Mouse (Mus musculus) megakaryocyte-erythroid progenitor cell, adult 5-6 weeks (primary cell): ENCODE results near the gene Ascl4. TPM values are rescaled to one million over a fixed set of nuclear protein-coding genes. Genes with fewer than 3 reads are reported as not detected.

Experiments used
- ATAC-seq: replicated peaks from 2 replicates; pipeline ENCODE4 v1.8.0; 2016; ENCODE audit warnings: mild to moderate bottlenecking, inconsistent platforms; ENCODE audit not compliant: severe bottlenecking, poor library complexity, low FRiP score, low TSS enrichment
- total RNA-seq, 2 experiments: library from RNA; stranded (forward) in 1 of 2; stranded (reverse) in 1 of 2; fragments of 200-1000, 215-1000 nt in 1 of 2; fragments of >200 nt in 1 of 2; fragmentation: Nextera tagmentation in 1 of 2; gene quantifications; 2 replicates each; pipeline ENCODE4 v1.2.3; 2014 to 2017

The Ascl4 gene
- not detected in 2 replicates for total RNA-seq (2014; fragmentation: Nextera tagmentation)
- not detected in 2 replicates for total RNA-seq (2017)

DNA sequence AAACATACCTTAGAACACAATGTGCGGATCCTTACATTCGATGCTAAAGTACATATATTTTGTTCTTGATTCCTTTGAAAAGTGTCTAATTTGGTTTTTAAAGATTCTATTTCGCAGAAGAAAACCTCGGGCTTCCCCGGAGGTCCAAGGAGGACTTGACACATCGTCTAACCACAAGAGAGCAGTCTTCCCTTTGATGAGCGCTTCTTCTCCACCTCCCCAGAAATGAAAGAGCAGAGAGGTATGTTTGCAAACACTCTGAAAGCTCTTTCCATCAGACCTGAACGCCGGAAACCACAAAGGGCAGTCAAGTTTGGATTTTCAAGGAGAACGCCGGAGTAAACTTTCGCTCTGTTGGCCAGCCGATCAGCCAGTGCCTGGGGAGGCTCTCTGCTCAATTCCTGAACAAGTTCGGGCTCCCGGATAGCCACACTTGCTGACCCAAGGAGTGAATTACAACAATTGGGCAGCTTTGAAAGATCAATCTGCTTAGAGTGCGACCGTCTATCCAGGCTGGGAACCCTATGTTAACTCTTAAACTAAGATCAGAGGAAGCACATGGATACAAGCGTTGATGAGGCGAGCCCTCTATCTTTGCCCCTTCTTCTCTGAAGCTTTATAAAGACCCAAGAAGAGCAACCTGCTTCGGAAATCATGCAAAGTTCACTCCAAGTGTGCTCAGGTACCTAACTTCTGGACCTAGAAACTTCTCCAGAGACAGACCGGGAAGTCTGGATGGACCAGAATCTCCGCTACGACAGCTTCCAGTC, at the start of gene Ascl4:
Gene Ascl4, plus strand, starts transcription at position 6 of the 770 bp plus-strand sequence.
- peak; percentile 35; the same call in 1 of the 2 replicates for ATAC-seq

DNA sequence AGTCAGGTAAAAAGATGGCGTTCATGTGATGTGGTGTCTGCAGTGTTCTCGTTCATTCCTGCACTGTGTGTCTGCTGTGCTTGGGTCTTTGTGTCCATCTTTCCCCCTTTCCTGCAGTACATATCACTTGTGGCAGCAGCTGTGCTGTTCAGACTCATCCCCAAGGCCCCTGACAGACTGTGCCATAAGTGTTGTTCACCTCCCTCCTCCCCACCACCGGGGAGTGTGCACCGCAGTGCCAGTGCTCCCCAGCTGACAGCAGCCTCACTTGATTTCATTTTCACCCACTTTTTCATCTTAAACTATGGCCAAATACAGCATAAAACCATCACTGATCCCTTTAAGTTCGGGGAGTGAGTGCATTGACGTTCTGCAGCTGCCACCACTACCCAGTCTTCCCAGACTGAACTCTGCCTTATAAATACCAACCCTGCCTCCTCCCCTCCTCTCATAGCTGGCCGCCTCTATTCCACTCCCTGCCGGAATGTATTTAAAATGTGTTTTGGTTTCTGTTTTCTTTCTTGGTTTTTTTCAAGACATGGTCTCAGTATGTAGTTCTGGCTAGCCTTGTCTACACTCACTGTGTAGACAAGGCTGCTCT, 47.5 kb upstream of the Ascl4 start:
- ATAC-seq: no peak

DNA sequence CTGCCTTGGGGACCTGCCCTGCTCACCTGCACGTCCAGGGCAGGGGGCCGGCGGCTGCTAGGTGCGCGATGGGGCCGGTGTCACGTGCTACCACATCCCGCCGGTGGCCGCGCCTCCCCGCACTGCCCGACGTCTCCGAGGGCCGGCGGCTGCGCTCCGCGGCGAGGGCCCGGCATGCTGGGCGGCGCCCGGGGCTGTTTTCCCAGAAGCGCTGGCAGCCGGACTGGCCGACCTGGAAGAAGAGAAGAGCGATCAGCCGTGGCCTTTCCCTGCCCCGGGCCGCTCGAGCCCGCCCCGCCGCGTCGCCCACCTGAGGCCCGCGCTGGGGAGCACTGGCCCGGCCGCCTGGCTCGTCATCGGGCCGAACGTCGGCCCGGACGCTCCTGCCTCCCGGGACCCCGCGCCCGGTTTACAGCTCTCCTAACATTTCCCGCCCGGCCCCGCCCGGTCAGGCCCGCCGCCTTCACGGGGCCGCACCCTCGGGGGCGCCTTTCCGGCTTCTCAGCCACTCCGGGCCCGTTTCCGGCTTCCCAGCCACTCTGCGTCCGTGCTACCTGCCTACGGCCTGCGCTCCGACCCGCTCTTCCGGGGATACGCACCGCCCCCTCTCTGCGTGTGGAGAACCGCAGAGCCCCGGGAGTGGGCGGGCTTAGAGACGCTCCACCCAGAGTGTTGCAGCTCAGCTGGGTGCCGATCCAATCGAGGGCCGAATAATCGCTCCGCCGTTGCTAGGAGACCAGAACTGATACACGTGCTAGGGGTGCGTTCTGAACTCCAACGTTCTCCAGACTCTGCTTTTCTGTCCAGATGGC, 10.8 kb upstream of the Ascl4 start, which contains the start of gene Prdm4:
Gene Prdm4, minus strand, starts transcription at position 645 of the 812 bp plus-strand sequence.
- peak; percentile 99 for ATAC-seq

DNA sequence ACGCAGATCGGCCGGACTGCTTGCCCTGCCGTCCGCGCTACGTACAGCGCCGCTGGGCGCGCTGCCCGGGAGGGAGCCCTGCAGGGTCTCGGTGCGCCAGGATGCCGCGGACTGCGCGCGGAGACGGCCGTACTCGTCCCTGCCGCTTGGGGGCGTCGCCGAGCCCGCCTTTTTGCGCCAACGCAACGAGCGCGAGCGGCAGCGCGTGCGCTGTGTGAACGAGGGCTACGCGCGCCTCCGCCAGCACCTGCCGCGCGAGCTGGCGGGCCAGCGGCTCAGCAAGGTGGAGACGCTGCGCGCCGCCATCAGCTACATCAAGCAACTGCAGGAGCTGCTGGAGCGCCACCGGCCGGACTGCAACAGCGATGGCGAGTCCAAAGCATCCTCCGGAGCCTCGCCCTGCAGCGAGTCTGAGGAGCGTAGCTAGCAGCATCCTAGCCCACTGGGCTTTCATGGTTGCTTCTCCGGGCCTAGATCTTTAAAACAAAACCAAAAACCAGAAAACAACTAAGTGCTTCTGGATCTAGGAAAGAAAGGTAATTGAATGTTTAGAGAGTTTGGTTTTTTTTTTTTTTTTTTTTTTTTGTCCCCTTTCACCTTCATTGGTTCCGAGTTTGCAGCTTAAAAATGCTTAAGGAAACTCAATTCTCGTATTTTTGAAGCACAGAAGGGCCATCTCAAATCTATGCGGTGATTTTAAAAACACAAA, 1.2 kb downstream of the Ascl4 start:
- ATAC-seq: peak; percentile 84

DNA sequence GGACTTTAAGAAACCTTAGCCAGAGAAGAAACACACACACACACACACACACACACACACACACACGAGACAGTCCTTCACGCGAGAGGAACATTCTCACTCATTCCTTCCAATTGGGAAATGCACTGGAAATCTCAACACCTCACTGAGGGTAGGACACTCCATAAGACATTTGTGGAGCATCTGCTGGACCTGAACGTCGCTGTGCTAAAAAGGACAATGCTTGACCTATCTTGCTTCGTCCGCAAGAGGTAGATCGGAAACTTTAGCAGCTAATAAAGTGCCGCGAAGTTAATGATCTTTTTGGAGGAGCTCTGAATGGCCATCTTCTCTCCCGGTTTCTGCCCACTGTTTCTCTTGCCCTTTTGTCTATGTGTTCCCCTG, 1.7 kb downstream of the Ascl4 start:
- ATAC-seq: no peak

DNA sequence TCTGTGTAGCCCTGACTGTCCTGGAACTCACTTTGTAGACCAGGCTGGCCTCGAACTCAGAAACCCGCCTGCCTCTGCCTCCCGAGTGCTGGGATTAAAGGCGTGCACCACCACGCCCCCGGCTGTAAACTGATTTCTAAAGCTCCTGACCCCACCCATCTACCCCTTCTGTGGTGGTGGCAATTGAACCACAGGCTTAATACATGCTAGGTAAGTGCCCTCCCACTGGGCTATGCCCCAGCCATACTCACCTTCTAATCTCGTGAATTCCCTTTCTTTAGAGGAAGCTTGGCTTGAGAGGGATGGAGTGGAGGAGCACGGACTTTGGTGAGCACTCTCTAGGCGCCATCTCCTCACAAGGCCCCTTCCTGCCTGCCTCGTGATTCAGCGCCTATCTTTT, 2.5 kb downstream of the Ascl4 start:
- ATAC-seq: no peak

DNA sequence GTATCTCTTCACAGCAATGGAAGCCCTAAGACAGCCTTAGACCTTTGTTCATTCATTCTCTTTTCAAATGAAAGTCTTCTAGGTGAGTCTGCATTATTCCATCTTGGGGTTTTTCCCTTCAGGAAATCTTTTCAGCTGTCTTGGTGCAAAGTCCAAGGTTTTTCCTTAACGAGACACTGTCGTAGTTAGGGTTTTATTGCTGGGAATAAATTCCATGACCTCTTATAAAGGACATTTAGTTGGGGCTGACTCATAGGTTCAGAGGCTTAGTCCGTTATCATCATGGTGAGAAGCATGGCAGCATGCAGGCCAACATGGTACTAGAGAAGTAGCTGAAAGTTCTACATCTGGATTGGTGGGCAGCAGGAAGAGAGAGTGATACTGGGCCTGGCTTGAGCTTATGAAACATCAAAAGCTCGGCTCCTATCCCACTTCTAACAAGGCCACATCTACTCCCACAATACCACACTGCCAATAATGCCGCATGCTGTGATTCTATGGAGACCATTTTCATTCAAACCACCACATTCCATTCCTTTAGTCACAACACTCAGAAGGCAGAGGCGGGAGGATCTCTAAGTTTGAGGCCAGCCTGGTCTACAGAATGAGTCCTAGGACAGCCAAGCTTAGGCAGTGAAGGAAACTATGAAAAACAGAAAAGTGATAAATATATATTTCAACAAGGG, 8.9 kb downstream of the Ascl4 start:
- no peak for ATAC-seq

DNA sequence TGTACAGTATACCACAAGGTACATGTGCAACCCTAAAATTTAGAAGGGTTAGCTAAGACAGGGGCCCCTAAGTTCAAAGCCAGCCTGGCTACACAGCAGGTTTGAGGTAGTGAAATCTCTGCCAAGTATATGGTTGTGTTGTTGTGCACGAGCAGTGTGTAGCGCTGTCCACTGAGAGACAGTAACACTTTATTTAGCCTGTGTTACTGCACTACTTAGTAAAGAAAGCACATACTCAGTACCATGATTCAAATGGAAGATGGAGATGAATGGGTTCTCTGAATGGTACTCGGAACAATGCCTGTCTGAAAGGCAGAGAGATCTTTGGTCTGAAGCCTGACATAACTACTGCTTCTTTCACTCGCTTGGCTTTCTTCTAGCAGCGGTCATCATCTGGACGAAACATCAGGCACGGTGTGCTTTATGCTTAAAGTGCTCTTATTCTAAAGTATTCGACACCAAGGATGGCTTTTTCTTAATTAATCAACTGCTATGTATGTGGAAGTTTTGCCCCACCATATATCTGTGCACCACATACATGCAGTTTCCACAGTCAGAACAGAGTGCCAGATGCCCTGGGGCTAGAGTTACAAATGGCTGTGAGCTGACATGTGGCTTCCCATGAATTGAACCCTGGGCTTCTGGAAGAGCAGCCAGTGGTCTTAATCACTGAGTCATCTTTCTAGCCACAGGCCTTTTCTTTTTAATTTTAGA, 21.2 kb downstream of the Ascl4 start:
- no peak for ATAC-seq

DNA sequence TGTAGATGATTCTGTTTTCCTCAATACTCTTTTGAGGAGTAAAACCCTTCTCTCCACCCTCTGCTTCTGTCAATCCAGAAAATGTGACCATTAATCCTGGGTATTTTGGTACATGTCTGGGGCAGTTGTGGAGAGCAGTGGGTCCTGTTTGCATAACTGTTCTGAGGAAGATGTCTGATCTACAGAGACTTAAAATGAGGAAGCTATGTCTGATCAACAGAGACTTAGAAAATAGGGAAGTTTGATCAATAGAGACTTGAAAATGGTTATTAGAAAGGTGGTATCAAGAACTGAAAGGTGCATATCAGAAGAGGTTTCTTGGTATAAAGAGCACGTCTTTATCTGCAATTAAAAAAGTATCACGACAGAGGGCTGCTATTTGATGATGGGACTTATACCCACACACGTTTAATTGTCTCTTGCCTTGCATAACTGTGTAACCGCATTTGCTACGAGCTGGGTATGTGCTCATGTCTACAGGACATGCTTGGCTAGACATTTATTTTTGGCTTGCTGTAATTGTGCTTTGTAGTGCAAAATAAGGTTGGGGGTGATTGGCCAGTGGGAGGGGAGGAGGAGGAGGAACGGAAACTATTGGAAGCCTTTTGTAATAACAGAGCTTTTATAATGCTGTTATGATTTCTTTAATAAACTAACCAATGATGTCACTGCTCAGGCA, 24.4 kb downstream of the Ascl4 start:
- ATAC-seq: no peak

DNA sequence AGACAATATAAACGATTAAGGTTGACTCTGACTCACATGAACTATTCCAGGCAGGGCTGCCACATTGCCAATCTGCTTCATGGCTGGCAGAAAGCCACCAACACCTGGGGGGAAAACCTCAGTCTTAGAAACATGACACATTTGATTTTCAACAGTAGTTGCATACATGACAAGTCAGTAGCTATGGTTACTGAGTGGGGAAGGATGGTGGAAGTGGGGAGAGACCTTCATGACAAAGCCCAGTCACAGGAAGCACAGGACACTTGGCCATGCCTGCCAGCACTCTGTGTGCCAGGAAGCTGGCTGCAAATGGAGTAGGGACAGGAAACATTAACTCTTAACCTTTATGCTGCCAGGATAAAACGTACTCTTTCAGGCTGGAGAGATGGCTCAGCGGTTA, 25.9 kb downstream of the Ascl4 start:
- no peak for ATAC-seq

DNA sequence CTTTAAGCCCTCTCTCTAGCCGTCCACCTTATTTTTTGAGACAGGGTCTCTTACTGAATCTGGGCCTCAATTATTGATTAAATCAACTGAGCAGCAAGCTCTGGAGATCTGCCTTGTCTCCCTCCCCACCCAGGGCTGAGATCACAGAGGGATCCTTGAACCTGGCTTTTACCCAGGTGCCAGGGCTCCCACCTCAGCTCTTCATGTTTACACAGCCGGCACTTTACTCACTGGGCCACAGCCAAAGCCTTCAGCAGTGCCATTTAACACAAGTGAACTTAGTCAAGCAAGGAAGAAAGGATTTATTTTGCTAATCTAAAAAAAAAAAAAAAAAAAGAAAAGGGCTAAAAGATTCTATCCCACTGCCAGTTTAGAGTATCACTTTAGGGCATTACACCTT, 26.9 kb downstream of the Ascl4 start:
- ATAC-seq: no peak

DNA sequence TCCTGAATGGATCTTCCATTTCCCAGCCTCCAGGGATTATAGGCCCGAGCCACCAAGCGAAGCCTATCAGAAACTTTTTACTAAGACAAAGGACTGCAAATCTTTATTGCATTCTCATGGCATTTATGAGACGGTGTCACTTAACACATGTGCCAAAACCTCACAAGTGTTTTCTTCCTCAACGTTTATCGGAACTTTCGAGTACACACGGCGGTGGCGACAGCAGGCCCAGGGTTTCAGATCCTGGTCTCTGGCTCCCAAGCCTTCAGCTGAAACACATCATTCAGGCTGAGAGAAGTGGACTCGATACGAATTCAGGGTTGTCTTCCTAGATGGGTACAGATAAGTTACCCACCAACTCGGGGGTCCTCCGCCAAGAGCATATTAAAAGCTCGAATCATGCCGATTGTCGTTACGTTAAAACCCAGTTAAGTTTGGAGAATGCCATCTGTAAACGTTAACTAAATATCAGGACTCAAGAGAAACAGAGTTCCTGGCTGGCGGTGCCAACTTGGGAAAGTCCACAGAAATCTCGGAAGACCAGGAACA, 29.5 kb downstream of the Ascl4 start:
- ATAC-seq: peak; percentile 32; the same call in 1 of the 2 replicates

DNA sequence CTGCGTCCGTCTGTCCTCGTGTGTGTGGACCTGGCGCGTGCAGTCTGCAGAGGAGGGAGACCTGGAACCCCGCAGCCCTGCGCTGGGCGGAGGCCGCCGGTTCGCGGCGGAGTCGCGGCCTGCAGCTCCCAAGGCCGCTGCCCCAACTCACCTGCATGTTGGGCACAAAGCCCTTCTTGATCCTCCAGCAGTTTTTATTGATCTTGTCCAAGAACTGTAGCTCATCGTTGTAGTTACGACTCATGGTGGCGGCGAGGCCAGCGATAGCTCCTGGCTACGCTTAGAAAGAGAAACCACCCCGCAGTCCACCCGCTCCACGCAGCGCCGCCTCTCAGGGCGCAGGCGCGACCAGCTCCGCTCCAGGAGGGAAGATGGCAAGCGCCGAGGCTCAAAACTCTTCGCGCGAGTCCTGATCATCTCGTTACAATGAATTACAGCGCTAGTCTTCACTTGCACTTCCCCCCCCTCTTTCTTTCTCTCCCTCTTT, 30.0 kb downstream of the Ascl4 start, which contains the start of gene Rtcb:
Gene Rtcb, minus strand, starts transcription at position 360 of the 487 bp plus-strand sequence.
- peak; percentile 92 for ATAC-seq

DNA sequence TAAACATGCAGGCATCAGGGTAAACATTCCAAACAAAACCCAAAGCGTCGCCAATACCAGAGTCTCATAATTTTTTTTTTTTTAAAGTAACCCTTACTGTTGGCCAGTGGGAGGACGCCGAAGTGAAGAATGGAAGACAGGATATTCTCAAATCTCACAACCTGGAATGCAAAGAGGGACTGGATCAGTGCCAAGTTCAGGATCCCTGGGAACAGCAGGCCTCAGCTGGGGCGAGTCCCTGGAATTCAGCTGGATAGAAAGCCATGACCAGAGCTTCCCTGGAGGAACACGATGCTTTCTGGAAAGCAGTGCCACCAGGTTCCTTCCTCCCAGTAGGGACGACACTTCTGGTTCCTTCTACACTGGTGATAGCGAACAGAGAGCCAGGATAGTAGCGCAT, 35.4 kb downstream of the Ascl4 start:
- no peak for ATAC-seq

DNA sequence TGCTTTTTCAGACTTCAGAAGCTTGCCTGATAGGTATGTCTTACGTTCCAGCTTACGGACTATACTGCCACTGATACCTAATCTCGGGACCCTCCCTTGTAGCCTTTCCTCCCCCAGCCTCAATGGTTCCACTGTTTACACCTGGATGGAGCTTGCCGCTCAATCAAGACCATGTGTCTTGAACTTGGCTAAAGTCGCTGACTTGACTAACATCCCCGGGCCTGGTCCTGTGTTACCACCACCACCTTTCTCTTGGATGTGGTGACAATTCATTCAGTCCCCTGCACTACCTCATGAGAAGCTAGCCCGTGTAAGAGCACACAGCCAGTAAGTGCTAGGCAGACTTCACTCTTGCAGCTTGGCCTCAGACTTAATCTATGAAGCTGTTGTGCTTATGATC, 36.8 kb downstream of the Ascl4 start:
- ATAC-seq: no peak

DNA sequence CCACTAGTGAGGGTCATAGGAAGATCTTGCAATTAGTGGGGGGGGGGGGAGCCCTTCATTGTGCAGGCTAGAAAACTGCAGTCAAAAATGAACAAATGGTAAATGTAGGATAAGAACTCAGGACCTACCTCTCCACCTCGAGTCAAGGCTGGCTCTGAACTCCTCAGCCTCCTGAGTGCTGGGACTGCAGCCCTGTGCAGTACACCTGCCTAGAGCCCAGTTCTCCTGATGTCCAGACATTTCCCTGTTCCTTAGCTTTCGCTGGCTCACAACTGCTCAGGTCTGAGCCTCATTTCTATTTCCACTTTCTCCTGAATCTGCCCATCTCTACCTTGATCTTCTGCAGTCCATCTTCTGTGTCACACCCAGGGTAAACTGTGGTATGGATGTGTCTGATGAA, 39.0 kb downstream of the Ascl4 start:
- no peak for ATAC-seq

DNA sequence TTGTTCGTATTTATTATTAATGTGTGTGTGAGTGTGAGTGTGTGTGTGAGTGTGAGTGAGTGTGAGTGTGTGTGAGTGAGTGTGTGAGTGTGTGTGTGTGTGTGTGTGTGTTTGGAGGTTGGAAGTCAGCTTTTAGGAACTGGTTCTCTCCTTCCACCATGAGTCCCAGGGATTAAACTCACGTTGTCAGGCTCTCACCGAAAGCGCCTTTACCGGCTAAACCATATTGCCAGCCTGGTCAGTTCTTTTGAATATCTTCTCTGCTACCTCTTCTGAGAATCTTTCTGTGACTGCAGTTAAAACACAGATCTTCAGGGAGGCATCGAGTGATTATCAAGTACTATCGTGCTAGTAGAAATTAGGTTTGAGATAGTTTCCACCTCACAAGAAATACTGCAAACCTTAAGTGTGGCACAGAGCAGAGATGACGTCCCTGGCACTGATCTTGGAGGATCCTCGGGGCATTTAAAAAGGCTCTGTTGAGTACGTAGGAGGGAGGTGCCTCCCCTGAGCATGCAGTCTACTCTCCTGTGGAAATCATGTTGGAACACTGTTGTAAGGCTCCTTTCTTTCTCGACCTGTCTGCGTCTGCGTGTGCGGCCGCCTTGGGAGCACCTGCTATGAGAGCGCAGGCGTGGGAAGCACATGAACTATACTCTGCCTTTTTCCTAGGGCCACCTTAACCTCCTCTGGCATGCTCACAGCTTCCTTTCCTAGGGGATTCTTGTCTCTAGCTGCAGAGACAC, 40.1 kb downstream of the Ascl4 start:
- ATAC-seq: peak; percentile 38
